Mouse (Mus musculus) left cerebral cortex, postnatal 4 days (tissue): Measurements from ENCODE around the gene Mobp. TPM values are rescaled to one million over a fixed set of nuclear protein-coding genes. Genes with fewer than 3 reads are reported as not detected.

ENCODE experiments used
- DNase-seq: peaks from one replicate; pipeline ENCODE4 v3.0.0-alpha.2; 2022
- intact Hi-C: fragments of 180-260 bp; cut with DNase I; formaldehyde crosslinking; loops from one replicate; pipeline ENCODE4 v1.15.1; 2025
- total RNA-seq, 2 experiments: library from RNA; stranded (reverse); gene quantifications; 2 replicates each; pipeline ENCODE4 v1.2.3; 2021

Gene Mobp
- total RNA-seq, 2 experiments from 2014 or later: 0.16 to 0.20 TPM

DNA sequence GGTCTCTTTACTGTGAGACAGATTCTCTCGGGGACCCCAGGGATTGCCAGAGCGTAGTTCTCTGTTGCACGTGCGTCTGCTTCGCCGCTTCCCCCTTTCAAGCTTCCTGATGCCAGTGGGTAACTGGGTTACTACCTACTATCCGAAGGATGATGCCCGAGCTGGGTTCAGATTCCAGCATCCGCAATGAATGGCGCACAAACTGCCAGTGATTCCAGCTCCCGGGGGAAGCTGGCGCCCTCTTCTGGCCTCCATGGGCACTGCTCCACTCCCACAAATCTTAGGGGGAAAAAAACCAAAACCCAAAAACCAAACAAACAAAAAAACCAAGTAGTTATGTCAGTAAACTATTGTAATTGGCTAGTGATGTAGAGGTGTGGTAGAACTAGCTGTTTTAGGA is 53.2 kb downstream of the Mobp start:
- DNase-seq: peak; percentile 24
- intact Hi-C loops: no loop called here

GRCm38 (mm10) chr9:120203936-120204335 is 54.4 kb downstream of the Mobp start:
- intact Hi-C loops: no loop called here
- DNase-seq: no peak

- intact Hi-C loops: no loop called here
Measured at GRCm38 (mm10) chr9:120206897-120207296, 57.4 kb downstream of the Mobp start.

DNA sequence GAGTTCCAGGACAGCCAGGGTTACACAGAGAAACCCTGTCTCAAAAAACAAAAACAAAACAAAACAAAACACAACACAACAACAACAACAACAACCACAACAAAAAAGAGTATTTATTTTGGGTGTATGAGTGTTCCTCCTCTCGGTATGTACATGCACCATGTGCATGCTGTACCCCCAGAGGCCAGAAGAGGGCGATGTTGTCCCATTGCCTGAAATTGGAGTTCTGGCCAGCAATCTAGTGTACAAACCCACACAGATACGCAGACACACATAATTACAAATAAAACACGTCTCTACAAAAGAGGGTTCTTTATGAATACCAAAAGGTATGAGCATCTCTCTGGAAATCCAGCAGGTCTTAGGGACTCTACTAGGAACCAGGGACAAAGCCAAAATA is 60.6 kb downstream of the Mobp start:
- peak; percentile 41 for DNase-seq

More at GRCm38 (mm10) chr9:120206897-120207296, 57.4 kb downstream of the Mobp start:
- DNase-seq: no peak

DNA sequence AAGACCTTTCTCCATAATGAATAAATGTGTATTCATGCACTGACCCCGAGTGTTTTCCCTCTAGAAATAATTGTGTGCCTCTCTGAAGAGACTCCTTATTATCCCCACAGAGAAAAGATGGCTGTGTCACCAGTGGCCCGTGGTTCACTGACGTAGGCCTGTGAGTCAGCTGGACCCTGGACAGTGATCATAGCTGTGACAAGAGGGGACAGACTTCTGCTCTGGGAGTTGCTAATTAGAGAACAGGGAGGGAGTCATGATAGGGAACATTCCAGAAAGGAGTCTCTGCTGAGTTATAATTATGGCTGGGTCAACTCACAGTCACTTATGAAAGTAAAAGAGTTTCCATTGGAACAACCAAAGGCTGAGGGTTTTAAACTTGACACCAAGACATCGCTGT is 61.4 kb downstream of the Mobp start:
- intact Hi-C loops: loop anchor here (5.0 kb wide), 2 partner anchors 91 to 166 kb away; partner anchors contain the start of gene Myrip
- DNase-seq: no peak

More for the DNA sequence above, 60.6 kb downstream of the Mobp start:
- intact Hi-C loops: loop anchor here (5.0 kb wide), 2 partner anchors 92 to 167 kb away; partner anchors contain the start of gene Myrip

DNA sequence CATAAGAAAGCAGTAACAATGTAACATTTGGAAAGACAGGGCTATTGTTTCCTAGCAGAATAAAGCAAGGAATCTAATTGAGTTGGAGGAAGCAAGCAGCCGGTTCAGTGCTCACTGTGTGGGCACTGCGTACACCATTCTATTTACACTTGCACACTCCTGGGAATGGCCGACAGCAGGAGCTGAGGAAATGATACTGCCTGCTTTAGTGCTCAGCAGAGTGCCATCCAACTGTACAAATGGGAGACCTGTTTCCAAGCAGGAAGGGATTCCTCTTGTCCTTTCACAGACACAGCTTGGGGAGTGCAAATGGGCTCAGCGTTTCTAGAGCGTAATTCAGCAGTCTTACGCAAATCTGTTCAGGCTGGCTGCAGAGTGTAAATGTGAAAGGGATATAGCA is 63.4 kb downstream of the Mobp start:
- DNase-seq: no peak
- intact Hi-C loops: loop anchor here (5.0 kb wide), 2 partner anchors 89 to 164 kb away; partner anchors contain the start of gene Myrip

GRCm38 (mm10) chr9:120214978-120215495 is 65.5 kb downstream of the Mobp start:
- intact Hi-C loops: loop anchor here (5.0 kb wide), 2 partner anchors 87 to 162 kb away; partner anchors contain the start of gene Myrip
- no peak for DNase-seq

- no peak for DNase-seq
- intact Hi-C loops: no loop called here
Measured at GRCm38 (mm10) chr9:120219411-120219810, 69.9 kb downstream of the Mobp start.

Other genes with a start within 250 kb of the Mobp start
- 10 to 100 TPM; 20.2 to 22.8 TPM for gene Gorasp1, start 212.1 kb upstream of the Mobp start, total RNA-seq
- 1 to 10 TPM; 1.4 to 1.5 TPM for gene Ttc21a, start 212.1 kb upstream of the Mobp start, total RNA-seq
- 1 to 10 TPM; 2.9 to 3.7 TPM for gene Csrnp1, start 165.0 kb upstream of the Mobp start, total RNA-seq
- under 1 TPM in 1 of 2 experiments, not detected in 1; 0.06 TPM for gene Xirp1, start 126.1 kb upstream of the Mobp start, total RNA-seq
- gene Cx3cr1, start 79.8 kb upstream of the Mobp start, total RNA-seq: 10 to 100 TPM in 1 of 2 experiments, 1 to 10 TPM in 1; 9.7 to 11.2 TPM
- not detected for gene Ccr8, start 57.6 kb upstream of the Mobp start, total RNA-seq
- gene Slc25a38, start 39.3 kb upstream of the Mobp start, total RNA-seq: 10 to 100 TPM; 24.7 to 27.1 TPM
- gene Rpsa, start 22.0 kb upstream of the Mobp start, total RNA-seq: 1,000 to 10,000 TPM in 1 of 2 experiments, 100 to 1,000 TPM in 1; 996 to 1,006 TPM
- 10 to 100 TPM; 24.7 to 25.2 TPM for gene Myrip, start 151.8 kb downstream of the Mobp start, total RNA-seq